Mouse (Mus musculus) adrenal gland (tissue): ENCODE data around the gene Gm3542.
"Not testable (repeated sequence)": the region's sequence is repeated elsewhere in the genome, so short reads cannot be mapped to it uniquely, and the experiment has no call there.

Experiments
- intact Hi-C: fragments of 180-260 bp; cut with DNase I; formaldehyde crosslinking; loops from one replicate; pipeline ENCODE4 v1.15.1; 2025
- long read RNA-seq, 2 experiments: library from polyadenylated mRNA; unstranded; transcript quantifications; one replicate each; pipeline ENCODE4 v2.0.0; 2020; ENCODE audit warnings: borderline replicate concordance in 1 of 2; ENCODE audit not compliant: insufficient replicate concordance in 1 of 2

Gene Gm3542
- long read RNA-seq, experiment 1: 0 reads
- long read RNA-seq, experiment 2: 0 reads

DNA sequence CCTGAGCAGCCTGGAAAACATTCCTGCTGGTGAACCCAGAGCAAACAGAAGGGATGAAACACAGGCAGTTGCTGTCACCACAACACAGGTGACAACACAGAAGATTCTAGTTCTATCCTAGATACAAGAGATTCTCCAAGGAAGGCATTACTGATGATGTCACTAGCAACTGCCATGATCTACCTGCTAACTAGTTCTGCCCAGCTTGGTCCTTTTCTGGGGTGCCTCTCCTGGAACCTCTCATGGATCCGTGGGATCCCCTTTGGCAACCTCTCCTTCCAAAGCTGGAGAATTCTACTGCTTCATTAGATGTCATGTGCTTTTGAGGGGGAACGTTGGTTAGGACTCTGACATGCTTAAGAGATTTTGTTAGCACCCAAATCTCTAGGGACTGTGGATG lies at the start of gene Gm3542:
Gm3542 (minus strand) TSS at position 101 of the 400 bp plus-strand sequence.
- intact Hi-C loops: not testable (repeated sequence)
